Mouse (Mus musculus) urinary bladder, postnatal 10 days (tissue): ENCODE results near the gene Cir1.

Experiments used
- DNase-seq: peaks from one replicate; pipeline ENCODE4 v3.0.0; 2022; ENCODE audit warnings: low spot score

Cir1 gene

GRCm38 (mm10) chr2:73301979-73302378 is 10.5 kb downstream of the Cir1 start:
- DNase-seq, result no peak

DNA sequence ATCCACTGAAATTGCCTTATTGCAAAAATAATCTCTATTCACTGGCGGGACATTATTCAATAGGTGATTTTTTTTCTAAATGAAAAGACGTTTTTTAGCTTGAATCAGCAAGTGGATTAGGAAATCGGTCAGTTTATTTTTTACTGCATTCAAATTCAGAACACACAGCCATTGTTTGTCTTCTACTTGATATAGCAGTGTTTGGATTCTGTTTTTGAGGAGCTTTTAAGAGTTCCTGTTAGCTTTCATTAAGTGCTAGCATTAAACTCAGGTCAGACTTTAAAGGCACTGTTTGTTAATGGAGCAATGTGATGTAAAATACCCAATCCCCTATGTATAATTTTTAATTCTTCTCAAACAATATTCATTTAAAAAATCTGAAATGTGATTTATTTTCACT is 13.7 kb downstream of the Cir1 start:
- no peak for DNase-seq

DNA sequence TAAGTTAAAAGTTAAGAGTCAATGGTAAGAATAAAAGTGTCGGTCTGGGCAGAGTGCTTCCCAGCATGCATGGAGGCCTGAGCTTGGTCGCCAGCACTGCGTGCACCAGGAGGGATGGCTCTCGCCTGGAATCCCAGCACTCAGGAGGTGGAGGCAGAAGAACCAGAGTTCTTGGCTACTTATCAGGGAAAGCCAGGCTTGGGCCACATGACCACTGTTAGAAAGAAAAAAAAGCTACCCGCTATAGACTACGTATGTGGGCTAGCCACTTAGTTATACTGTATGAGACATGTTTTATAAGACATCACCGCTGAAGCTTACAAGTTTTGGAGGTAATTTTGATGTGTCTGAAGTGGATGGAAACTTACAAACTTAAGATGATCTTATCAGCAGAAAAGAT is 14.3 kb downstream of the Cir1 start:
- no peak for DNase-seq

GRCm38 (mm10) chr2:73295023-73295422 is 17.5 kb downstream of the Cir1 start:
- no peak for DNase-seq

- no peak for DNase-seq
Measured at GRCm38 (mm10) chr2:73291130-73291529, 21.4 kb downstream of the Cir1 start.

DNA sequence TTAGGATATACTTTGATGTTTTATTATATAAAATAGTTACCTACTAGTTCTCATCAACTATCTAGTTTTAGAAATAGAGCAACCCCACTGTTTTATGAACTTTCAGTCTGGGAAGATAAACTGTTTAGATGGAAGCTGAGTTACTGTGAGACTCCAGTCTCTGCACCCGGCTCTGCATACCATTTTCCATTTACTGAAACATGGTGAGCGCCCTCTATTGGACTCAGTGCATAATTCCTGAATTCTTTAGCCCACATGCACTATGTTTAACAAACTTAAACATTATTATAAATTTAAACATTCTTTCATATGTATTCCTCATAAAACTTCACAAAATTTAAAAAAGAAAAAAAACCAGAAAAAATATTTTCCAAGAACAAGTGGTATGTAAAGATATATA is 26.9 kb downstream of the Cir1 start:
- no peak for DNase-seq

DNA sequence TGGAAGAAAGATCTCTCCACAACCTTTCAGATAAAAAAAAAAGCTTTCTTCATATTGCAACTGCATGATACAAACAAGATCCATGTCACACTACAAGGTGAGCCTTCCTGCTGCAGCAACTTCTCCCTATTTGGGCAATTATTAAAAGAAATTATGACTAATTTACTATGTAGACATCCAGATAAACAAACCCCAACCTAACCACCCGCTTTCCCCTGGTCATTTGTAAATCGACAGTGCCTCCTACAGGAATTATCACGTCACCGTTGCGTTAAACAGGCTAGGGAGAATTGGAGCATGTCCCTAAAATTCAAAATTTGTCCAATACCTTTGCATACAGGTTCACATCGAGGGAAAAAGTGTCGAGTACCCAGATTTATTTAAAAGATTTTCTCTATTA is 30.8 kb downstream of the Cir1 start:
- no peak for DNase-seq

GRCm38 (mm10) chr2:73281048-73281661 is 31.3 kb downstream of the Cir1 start:
- DNase-seq, result no peak

DNA sequence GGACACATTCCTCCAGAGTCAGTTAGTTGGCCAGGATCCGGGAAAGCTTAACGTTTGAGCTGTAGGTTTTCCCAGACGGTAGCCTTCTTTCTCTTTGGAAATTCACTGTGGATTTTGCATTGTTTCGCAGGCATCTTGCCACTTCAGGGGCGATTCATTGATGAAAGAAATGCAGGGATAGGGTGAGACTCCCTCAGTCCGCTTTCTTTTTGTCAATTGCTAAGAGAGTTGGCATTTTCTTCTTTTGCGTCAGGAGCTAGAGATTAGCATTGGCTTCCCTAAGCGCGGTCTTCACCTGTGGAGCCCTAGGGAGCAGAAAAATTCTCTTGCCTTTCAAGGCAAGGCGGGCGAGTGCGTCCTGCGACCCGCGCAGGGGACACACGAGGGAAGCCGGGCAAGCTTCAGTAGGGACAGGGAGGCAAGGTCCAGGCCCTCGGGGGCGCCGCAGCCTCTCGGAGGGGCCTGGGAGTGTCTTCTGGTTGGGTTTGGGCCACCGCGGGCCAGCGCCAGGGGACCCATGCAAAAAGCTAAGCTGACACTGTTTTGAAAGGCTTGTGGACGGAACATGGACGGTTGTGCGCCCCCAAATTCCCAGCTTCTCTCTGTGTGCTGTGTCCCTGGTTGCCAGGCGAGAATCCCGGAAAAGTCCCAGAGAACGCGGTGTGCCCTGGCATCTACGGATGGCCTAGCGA is 32.0 kb downstream of the Cir1 start:
- DNase-seq, result no peak

GRCm38 (mm10) chr2:73279271-73280038 is 33.0 kb downstream of the Cir1 start:
- no peak for DNase-seq

DNA sequence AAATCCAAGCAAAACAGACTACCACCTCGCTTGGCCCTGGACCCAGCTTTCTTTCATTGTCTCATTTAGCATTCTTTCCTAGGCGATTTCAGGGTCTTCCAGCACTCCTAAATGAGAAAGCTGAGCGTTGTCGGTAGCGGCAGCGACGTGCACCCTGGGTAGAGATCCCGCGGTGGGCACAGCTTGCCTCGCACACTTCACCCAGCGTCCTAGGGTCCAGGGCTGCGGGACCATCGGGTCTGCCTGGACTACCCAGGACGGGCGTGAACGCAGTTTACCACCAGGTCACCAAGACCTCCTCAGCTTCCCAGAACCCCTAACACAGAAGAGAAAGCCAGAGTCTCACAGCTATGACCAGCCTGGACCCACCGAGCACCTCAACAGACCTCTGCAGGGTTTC is 33.6 kb downstream of the Cir1 start:
- no peak for DNase-seq

DNA sequence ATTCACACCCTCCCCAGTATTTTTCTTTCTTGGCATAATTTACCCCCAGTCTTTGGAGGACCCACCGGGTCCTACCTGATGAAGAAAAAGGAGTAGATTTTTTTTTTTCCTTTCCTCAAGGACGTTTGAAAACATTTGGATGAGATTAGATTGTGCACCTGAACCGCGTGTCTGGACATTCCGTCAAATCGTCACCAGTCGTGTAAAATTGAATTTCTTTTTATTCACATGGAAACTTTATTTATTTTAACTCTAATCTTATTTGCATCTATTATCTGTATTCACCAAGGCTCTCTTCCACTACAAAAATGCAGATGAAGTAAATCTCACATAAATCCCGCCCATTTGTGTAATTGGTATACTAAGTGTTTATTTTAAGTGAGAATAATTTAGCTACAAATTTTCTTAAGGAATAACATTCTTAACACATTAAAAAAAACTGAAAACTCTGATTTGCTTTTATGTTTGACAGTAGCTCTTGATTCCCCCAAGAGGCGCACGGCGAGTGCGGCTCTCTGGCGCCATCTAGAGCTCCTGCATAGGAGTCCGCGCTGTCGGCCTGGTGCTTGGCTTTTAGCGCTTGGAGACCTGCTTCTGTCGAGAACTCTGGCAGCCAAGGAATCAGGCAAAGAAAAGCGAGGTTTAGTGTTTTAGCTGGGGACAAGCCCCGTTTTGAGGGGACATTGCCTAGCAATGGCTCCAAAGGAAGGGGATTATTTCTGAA is 34.2 kb downstream of the Cir1 start:
- DNase-seq, result no peak

- no peak for DNase-seq
Measured at GRCm38 (mm10) chr2:73277709-73278075, 34.8 kb downstream of the Cir1 start.

DNA sequence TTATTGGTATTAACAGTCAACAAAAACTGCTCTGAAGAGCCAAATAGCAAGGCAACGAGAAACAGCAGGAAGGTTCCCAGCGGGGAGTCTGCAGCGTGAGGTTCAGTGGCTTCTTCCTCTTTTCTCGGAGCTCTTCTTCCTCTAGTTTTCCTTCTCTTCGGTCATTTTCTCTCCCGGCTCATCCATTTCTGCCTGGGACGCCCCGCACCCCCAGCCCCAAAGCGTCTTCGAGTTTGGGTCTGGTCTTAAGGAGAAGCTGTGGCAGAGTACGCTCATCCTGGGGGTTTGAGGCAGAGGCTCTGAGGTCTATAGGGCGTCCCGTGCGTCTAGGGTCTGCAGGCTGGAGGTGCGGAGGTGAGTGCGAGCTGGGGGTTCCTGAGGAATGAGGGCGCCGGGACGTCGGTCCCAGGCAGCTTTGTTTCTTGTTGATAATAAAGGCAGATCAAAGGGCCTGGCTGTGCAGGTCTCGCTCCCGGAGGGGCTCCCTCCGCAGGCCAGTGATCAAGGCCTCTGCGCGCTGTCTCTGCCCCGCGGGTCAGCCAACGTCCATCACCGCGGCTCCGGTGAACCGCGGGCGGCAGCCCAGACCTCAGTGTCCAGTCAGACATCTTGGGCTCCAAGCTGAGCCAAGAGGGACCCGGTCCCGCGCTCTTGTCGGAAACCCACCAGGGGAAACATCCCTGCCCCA is 35.3 kb downstream of the Cir1 start:
- DNase-seq, result no peak

GRCm38 (mm10) chr2:73276141-73276571 is 36.3 kb downstream of the Cir1 start:
- no peak for DNase-seq

GRCm38 (mm10) chr2:73275261-73276040 is 37.0 kb downstream of the Cir1 start:
- no peak for DNase-seq

- no peak for DNase-seq
Measured at GRCm38 (mm10) chr2:73274119-73274920, 38.2 kb downstream of the Cir1 start.

- no peak for DNase-seq
Measured at GRCm38 (mm10) chr2:73273249-73274118, 39.0 kb downstream of the Cir1 start.
